Comparison of ENCODE assay signal across 9 mouse cellular contexts in the genomic region with DNA sequence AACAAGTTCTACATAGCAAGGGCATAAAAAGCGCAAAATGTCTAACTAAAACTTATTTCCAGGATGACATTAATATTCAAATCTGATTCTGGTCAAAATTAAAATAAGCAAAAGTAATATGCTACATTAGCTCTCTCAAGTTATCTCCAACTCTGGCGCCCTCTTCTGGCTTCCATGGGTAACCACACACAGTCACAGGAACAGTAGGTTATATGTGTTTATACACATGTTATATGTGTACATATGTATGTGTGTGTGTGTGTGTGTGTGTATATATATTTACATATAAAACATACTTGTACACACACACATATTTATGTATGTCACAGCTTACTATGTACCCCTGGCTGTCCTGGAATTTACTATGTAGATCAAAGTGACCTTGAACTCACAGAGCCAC. TPM values are rescaled to one million over a fixed set of nuclear protein-coding genes. Genes with fewer than 3 reads are reported as not detected.
DNase-seq lines count a peak whose midpoint lies in the region; ATAC-seq and TF ChIP-seq lines count a peak whose summit lies in the region.
"Had no signal": no experiment of that assay in that cellular context is flagged by ENCODE, and none has a peak within 500 bp of the region (broad histone marks: within the 10 kb centered on the region; RNA-seq: fewer than 3 reads in every experiment).

No protein-coding gene starts in this region.

- intact Hi-C loops in gastrocnemius, postnatal 14 days (cut with DNase I; ENCODE audit: low total_unique reads): no loop called here

- no peaks in the 10 kb centered on the region for H3K9me3 ChIP-seq in CH12.LX (replicated peaks; ENCODE audit: low read length)
- no peaks in the 10 kb centered on the region for H3K9me3 ChIP-seq in midbrain, embryonic 13.5 days
- H3K9me3 ChIP-seq: lung, embryonic 15.5 days; stomach, embryonic 15.5 days had no signal

- no peak overlapping the region for H3K4me2 ChIP-seq in CH12.LX (ENCODE audit: insufficient read depth, low read depth, poor library complexity, severe bottlenecking)
- no peak overlapping the region for H3K4me2 ChIP-seq in midbrain, embryonic 13.5 days (replicated peaks)
- H3K4me2 ChIP-seq: lung, embryonic 15.5 days; stomach, embryonic 15.5 days had no signal

- peaks cover 41 to 81% of the 10 kb centered on the region in 2 experiments for H3K36me3 ChIP-seq in CH12.LX (replicated peaks in 1 of 2; ENCODE audit: control insufficient read depth in 1 of 2, insufficient read depth in 1 of 2, low read length in 1 of 2)
- H3K36me3 ChIP-seq in midbrain, embryonic 13.5 days: peaks cover 65% of the 10 kb centered on the region

- no peak overlapping the region for H3K27ac ChIP-seq in layer of hippocampus, adult 2 months
- H3K27ac ChIP-seq in CH12.LX (ENCODE audit: insufficient read depth, low read depth): no peak overlapping the region
- H3K27ac ChIP-seq in midbrain, embryonic 13.5 days: no peak overlapping the region
- H3K27ac ChIP-seq: lung, embryonic 15.5 days; stomach, embryonic 15.5 days had no signal

- dilution Hi-C loops in CH12.LX (cut with MboI; ENCODE audit: extremely low pct_ligation_motif_present, extremely low pct_unique_long_range_greater_than_20kb, low sequenced_read_pairs): no loop called here

- TF ChIP-seq RAD21 in CH12.LX (IDR thresholded peaks at IDR 0.05; ENCODE audit: low read depth, low read length): peak; percentile 18

- peak in 1 of 2 experiments; percentile 28 for DNase-seq in layer of hippocampus, adult 2 months (ENCODE audit: low spot score in 2 of 2)
- DNase-seq in layer of hippocampus, adult 9-11 months: no peak
- DNase-seq in CH12.LX (ENCODE audit: extremely low read depth) (peak; percentile 38), ZHBTc4 (ENCODE audit: low read depth, low spot score) (peak; percentile 55)
- DNase-seq in gastrocnemius, postnatal 14 days: peak; percentile 23
- DNase-seq in ovary, postnatal 10 days (ENCODE audit: low spot score): no peak

- H3K27me3 ChIP-seq in CH12.LX (replicated peaks): no peaks in the 10 kb centered on the region
- H3K27me3 ChIP-seq in midbrain, embryonic 13.5 days: no peaks in the 10 kb centered on the region
- H3K27me3 ChIP-seq: lung, embryonic 15.5 days; stomach, embryonic 15.5 days had no signal

- TF ChIP-seq EP300 in CH12.LX (IDR thresholded peaks at IDR 0.05; ENCODE audit: low read length): no peak

- peak; percentile 84 for TF ChIP-seq CTCF in layer of hippocampus, adult 2 months (conservative IDR thresholded peaks at IDR 0.05)
- peak; percentile 54 to 57; a peak in 3 of 4 replicates for TF ChIP-seq CTCF in CH12.LX (conservative IDR thresholded peaks at IDR 0.05 in 1 of 2, IDR thresholded peaks at IDR 0.05 in 1 of 2; ENCODE audit: low read depth in 2 of 2, low read length in 2 of 2)

- peak; percentile 50; the same call in 1 of the 2 replicates for ATAC-seq in midbrain, embryonic 13.5 days

- TF ChIP-seq POLR2A in CH12.LX (IDR thresholded peaks at IDR 0.05; ENCODE audit: low read depth, low read length): no peak

- 0 out of 2 replicates have a peak, but pooled peaks cover 2% of the 10 kb centered on the region for H3K79me2 ChIP-seq in CH12.LX (replicated peaks; ENCODE audit: control insufficient read depth, extremely low read depth, insufficient read depth, poor library complexity, severe bottlenecking)

- WGBS in midbrain, embryonic 13.5 days: 63% methylated on average over 2 of the region's 2 CpGs

- H3K9ac ChIP-seq in CH12.LX (ENCODE audit: insufficient read depth, low read depth): no peak overlapping the region
- H3K9ac ChIP-seq in midbrain, embryonic 13.5 days (replicated peaks): no peak overlapping the region
- H3K9ac ChIP-seq: lung, embryonic 15.5 days; stomach, embryonic 15.5 days had no signal

- peaks cover 2 to 10% of the 10 kb centered on the region in 2 experiments; a peak in 3 of 4 replicates for H3K4me1 ChIP-seq in CH12.LX (ENCODE audit: control insufficient read depth in 1 of 2, insufficient read depth in 2 of 2)
- no peaks in the 10 kb centered on the region for H3K4me1 ChIP-seq in midbrain, embryonic 13.5 days (replicated peaks)
- H3K4me1 ChIP-seq: lung, embryonic 15.5 days; stomach, embryonic 15.5 days had no signal

- H3K4me3 ChIP-seq in layer of hippocampus, adult 2 months: no peak overlapping the region
- H3K4me3 ChIP-seq in CH12.LX (replicated peaks in 1 of 3; ENCODE audit: low read depth in 2 of 3, low read length in 2 of 3, poor library complexity in 1 of 3): no peak overlapping the region
- H3K4me3 ChIP-seq in midbrain, embryonic 13.5 days (replicated peaks): no peak overlapping the region
- H3K4me3 ChIP-seq: lung, embryonic 15.5 days; stomach, embryonic 15.5 days had no signal

- in situ Hi-C loops in CH12.LX (cut with MboI; ENCODE audit: low pct_ligation_motif_present, low pct_unique_long_range_greater_than_20kb, low sequenced_read_pairs): no loop called here

TF ChIP-seq in CH12.LX, 34 proteins besides CTCF, POLR2A, EP300 and RAD21:
- TF ChIP-seq E2F4 (IDR thresholded peaks at IDR 0.05; ENCODE audit: insufficient replicate concordance, low read depth, low read length) (no peak), SMC3 (IDR thresholded peaks at IDR 0.05; ENCODE audit: low read depth, low read length) (peak; percentile 36), PAX5 (IDR thresholded peaks at IDR 0.05; ENCODE audit: low read length) (no peak)

RNA-seq across cellular contexts. Expression of a gene that starts 7.6 kb away (rescaled TPM):
- 10 to 100 TPM; 44.3 to 44.7 TPM for total RNA-seq in layer of hippocampus, adult 2 months (2021)
- total RNA-seq in CH12.LX (2012; rRNA removed): 4.3 and 6.0 TPM in 2 replicates
- 10.7 and 11.6 TPM in 2 replicates for total RNA-seq in CH12.LX (2014; rRNA removed)
- 12.3 and 13.2 TPM in 2 replicates for polyA plus RNA-seq in CH12.LX (2012; ENCODE audit: insufficient read length, low read depth)
- total RNA-seq in gastrocnemius, postnatal 14 days (2021): 10 to 100 TPM; 11.0 to 13.2 TPM
- polyA plus RNA-seq in midbrain, embryonic 13.5 days (2015; fragmentation: Nextera tagmentation; extraction: Ambion mirVana): 42.1 and 47.1 TPM in 2 replicates

RNA-seq across cellular contexts. Expression of a gene that starts 8.6 kb away (rescaled TPM):
- total RNA-seq in layer of hippocampus, adult 2 months (2021): 1 to 10 TPM; 9.0 to 9.6 TPM
- 15.4 and 16.4 TPM in 2 replicates for total RNA-seq in CH12.LX (2012; rRNA removed)
- 29.1 and 32.6 TPM in 2 replicates for total RNA-seq in CH12.LX (2014; rRNA removed)
- 18.3 and 20.0 TPM in 2 replicates for polyA plus RNA-seq in CH12.LX (2012; ENCODE audit: insufficient read length, low read depth)
- total RNA-seq in gastrocnemius, postnatal 14 days (2021): 1 to 10 TPM; 5.0 to 5.1 TPM
- 6.3 and 7.3 TPM in 2 replicates for polyA plus RNA-seq in midbrain, embryonic 13.5 days (2015; fragmentation: Nextera tagmentation; extraction: Ambion mirVana)

RNA-seq across cellular contexts. Expression of a gene that starts 38.2 kb away (rescaled TPM):
- total RNA-seq in layer of hippocampus, adult 2 months (2021): 100 to 1,000 TPM; 271 to 283 TPM
- total RNA-seq in CH12.LX (2012; rRNA removed) (101 and 103 TPM in 2 replicates), CH12.LX (2014; rRNA removed) (105 and 107 TPM in 2 replicates)
- 127 TPM in 2 replicates for polyA plus RNA-seq in CH12.LX (2012; ENCODE audit: insufficient read length, low read depth)
- total RNA-seq in gastrocnemius, postnatal 14 days (2021): 100 to 1,000 TPM; 109 to 140 TPM
- polyA plus RNA-seq in midbrain, embryonic 13.5 days (2015; fragmentation: Nextera tagmentation; extraction: Ambion mirVana): 211 and 247 TPM in 2 replicates

Comparison
In these comparisons a context has a peak if more than half of its experiments do, and no peak if none do; other contexts are left out.
1. DNase-seq: peak in CH12.LX (single experiment), ZHBTc4 (single experiment) and gastrocnemius, postnatal 14 days (single experiment); none in layer of hippocampus, adult 9-11 months (single experiment) and ovary, postnatal 10 days (single experiment).